Mouse (Mus musculus) bone marrow macrophage, adult 2 months (primary cell): ENCODE data around the gene Rb1. TPM values are rescaled to one million over a fixed set of nuclear protein-coding genes. Genes with fewer than 3 reads are reported as not detected.
A peak's percentile ranks its signal among the peaks of the same experiment; 100 is the strongest.

Source experiments
- H3K27ac ChIP-seq: 2 replicates; pipeline ENCODE4 v1.5.1; 2012; ENCODE audit warnings: low read depth, low read length; ENCODE audit not compliant: insufficient read depth
- H3K4me1 ChIP-seq: 2 replicates; pipeline ENCODE4 v1.6.1; 2012; ENCODE audit warnings: low read length; ENCODE audit not compliant: control insufficient read depth, insufficient read depth
- H3K4me3 ChIP-seq: 2 replicates; pipeline ENCODE4 v1.5.1; 2012; ENCODE audit warnings: mild to moderate bottlenecking, low read length, moderate library complexity; ENCODE audit not compliant: insufficient read depth
- CTCF ChIP-seq: IDR thresholded peaks from 2 replicates; pipeline ENCODE4 v1.5.1; 2012; ENCODE audit warnings: low read depth, mild to moderate bottlenecking, low read length, moderate library complexity
- POLR2A ChIP-seq: IDR thresholded peaks from 2 replicates; pipeline ENCODE4 v1.6.1; 2012; ENCODE audit warnings: mild to moderate bottlenecking, low read depth, low read length, borderline replicate concordance
- polyA plus RNA-seq: library from polyadenylated mRNA; stranded (reverse); fragments of >200 nt; gene quantifications from 2 replicates; pipeline ENCODE4 v1.2.4, GENCODE M21; 2012; ENCODE audit not compliant: missing spikeins, insufficient read depth, insufficient read length

The Rb1 gene
- polyA plus RNA-seq = 46.2 and 50.6 TPM in 2 replicates

- TF ChIP-seq POLR2A (no peak), CTCF (no peak)
- H3K4me1 ChIP-seq = peaks cover 13% of the 10 kb centered on the region
Measured at GRCm38 (mm10) chr14:73325456-73326381, at the start of gene Rb1. Gene Rb1, minus strand, starts transcription at chr14:73325822.

DNA sequence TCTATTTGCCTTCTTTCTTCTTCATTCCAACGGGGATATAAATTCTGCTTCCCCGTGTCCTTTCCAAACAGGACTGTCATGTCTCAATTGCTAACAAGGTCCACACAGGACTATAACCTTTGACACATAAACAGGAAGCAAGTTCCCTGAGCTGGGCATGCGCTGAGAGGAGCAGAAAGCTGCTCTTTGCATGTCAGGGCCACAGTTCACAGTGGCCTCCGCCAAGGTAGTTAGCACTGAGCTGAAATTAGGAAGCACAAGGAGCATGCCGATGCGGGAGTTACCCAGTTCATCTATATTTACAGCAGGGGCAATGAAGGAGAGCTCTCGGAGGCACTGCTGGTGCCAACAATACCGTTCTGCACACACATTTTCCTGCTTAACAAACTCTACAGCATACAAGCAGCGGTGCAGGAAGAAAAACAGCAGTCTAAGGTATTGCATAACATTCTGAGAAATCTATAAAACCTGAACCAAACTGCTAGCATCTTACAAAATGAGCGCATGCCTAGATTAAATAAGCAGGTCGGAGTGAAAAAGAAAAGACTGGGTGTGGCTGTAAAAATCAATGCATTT is 48.8 kb upstream of the Rb1 start:
- Histone ChIP-seq H3K4me3 (no peak overlapping the region), H3K27ac (no peak overlapping the region), H3K4me1 (peaks cover 8% of the 10 kb centered on the region; the same call in 1 of the 2 replicates)
- TF ChIP-seq POLR2A (no peak), CTCF (no peak)

More at GRCm38 (mm10) chr14:73325456-73326381, at the start of gene Rb1:
- peak within 1 kb of the TSS; percentile 83 for H3K27ac ChIP-seq
- H3K4me3 ChIP-seq = peak within 1 kb of the TSS; percentile 75

DNA sequence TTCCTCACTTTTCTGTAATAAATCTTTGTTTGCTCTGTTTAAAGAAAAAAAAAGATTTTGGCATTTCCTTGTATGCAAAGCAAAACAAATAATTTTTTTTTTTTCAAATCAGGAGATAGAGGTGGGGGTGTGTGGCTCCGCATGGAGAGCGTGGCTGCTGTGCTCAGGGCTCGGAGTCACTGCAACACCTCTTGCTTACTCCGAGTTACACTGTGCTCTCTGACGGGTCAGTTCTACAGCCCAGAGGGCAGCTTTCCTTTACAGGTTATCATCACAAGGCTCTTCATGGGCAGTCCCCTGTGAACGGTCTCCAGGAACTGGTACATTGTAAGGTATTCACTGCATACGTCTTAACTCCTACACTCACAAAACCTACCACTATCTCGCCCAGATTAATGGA is 48.0 kb upstream of the Rb1 start:
- H3K4me3 ChIP-seq = no peak overlapping the region
- TF ChIP-seq POLR2A (no peak), CTCF (no peak)
- H3K27ac ChIP-seq = no peak overlapping the region
- H3K4me1 ChIP-seq = peaks cover 8% of the 10 kb centered on the region; the same call in 1 of the 2 replicates

- H3K27ac ChIP-seq = no peak overlapping the region
- no peak overlapping the region for H3K4me3 ChIP-seq
- no peak for TF ChIP-seq CTCF
- H3K4me1 ChIP-seq = peaks cover 8% of the 10 kb centered on the region; the same call in 1 of the 2 replicates
Measured at GRCm38 (mm10) chr14:73372990-73373389, 47.4 kb upstream of the Rb1 start.

- peaks cover 8% of the 10 kb centered on the region; the same call in 1 of the 2 replicates for H3K4me1 ChIP-seq
- no peak for TF ChIP-seq CTCF
- TF ChIP-seq POLR2A = no peak
- no peak overlapping the region for H3K27ac ChIP-seq
Measured at GRCm38 (mm10) chr14:73371577-73371976, 46.0 kb upstream of the Rb1 start.

GRCm38 (mm10) chr14:73370695-73371372 is 45.2 kb upstream of the Rb1 start:
- TF ChIP-seq POLR2A (no peak), CTCF (no peak)
- Histone ChIP-seq H3K27ac (no peak overlapping the region), H3K4me1 (peaks cover 8% of the 10 kb centered on the region; the same call in 1 of the 2 replicates), H3K4me3 (no peak overlapping the region)

More at GRCm38 (mm10) chr14:73371577-73371976, 46.0 kb upstream of the Rb1 start:
- H3K4me3 ChIP-seq = no peak overlapping the region

- Histone ChIP-seq H3K27ac (no peak overlapping the region), H3K4me1 (peaks cover 6% of the 10 kb centered on the region; the same call in 1 of the 2 replicates), H3K4me3 (no peak overlapping the region)
- no peak for TF ChIP-seq CTCF
- no peak for TF ChIP-seq POLR2A
Measured at GRCm38 (mm10) chr14:73370078-73370670, 44.6 kb upstream of the Rb1 start.

DNA sequence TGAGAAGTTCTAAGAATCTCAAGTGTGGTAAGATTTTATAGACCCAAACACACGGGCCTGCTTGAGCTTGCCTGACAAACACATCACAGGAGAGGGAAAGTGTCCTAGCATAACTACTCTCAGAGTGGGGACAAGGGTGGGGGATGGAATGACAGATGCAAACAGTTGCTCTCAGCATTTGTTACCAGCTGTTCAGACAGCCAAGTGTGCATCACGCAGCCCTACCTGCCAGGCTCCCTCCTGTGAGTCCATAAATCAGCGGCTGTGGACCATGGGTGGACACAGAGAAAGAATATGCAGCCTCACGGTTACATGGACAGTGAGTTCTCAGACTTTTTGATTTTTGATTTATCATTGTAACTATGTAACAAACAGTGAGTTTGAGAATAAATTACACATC is 44.0 kb upstream of the Rb1 start:
- Histone ChIP-seq H3K27ac (no peak overlapping the region), H3K4me3 (no peak overlapping the region), H3K4me1 (peaks cover 3% of the 10 kb centered on the region; the same call in 1 of the 2 replicates)
- TF ChIP-seq CTCF (no peak), POLR2A (no peak)

DNA sequence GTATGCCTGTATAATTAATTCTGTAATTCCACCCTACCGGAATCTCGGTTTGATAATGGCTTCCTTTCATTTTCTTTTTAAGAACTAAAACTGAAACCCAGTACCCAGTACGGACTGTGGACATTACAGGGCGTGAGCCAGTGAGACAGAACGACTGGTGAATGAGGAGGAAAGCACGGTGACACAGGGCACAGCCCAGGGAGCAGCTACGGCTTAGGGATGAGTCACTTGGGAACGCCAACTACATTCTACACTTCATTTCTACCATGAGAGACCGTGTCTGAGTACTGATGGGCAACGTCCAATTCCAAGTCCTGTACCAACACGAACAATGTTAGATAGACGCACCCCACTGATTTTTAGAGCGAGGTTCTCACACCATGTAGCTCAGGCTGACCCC is 43.3 kb upstream of the Rb1 start:
- TF ChIP-seq CTCF (no peak), POLR2A (no peak)
- H3K4me1 ChIP-seq = no peaks in the 10 kb centered on the region
- no peak overlapping the region for H3K4me3 ChIP-seq
- H3K27ac ChIP-seq = no peak overlapping the region
